Mouse (Mus musculus) v-Abl transformed pro-B cells (cell line): ENCODE results near the gene Apobec1.
"Not testable (repeated sequence)": the region's sequence is repeated elsewhere in the genome, so short reads cannot be mapped to it uniquely, and the experiment has no call there.

ENCODE experiments used
- in situ Hi-C, 2 experiments: fragments of 400-800 bp; cut with MboI; formaldehyde crosslinking; loops; one replicate each; pipeline ENCODE4 v1.15.1; 2025; ENCODE audit not compliant: unreplicated experiment in 2 of 2

The Apobec1 gene

GRCm38 (mm10) chr6:122608434-122609376 is 6.5 kb upstream of the Apobec1 start:
- in situ Hi-C loops = loop anchor here (5.0 to 10.0 kb wide), 3 partner anchors 111 to 1766 kb away; partner anchors contain the start of genes Necap1 (in 1 of the 2) and Rimklb (in 1 of the 2)

GRCm38 (mm10) chr6:122607700-122608099 is 5.5 kb upstream of the Apobec1 start:
- in situ Hi-C loops = loop anchor here (5.0 to 10.0 kb wide), 3 partner anchors 110 to 1767 kb away; partner anchors contain the start of genes Necap1 (in 1 of the 2) and Rimklb (in 1 of the 2)

- in situ Hi-C loops = loop anchor here (5.0 to 10.0 kb wide), 3 partner anchors 109 to 1768 kb away; partner anchors contain the start of genes Necap1 (in 1 of the 2) and Rimklb (in 1 of the 2)
Observed at GRCm38 (mm10) chr6:122606661-122607060, 4.4 kb upstream of the Apobec1 start.

GRCm38 (mm10) chr6:122605483-122605882 is 3.2 kb upstream of the Apobec1 start:
- in situ Hi-C loops = loop anchor here (5.0 to 10.0 kb wide), 3 partner anchors 108 to 1769 kb away; partner anchors contain the start of genes Necap1 (in 1 of the 2) and Rimklb (in 1 of the 2)

- in situ Hi-C loops = loop anchor here (5.0 to 10.0 kb wide), 6 partner anchors 37 to 1771 kb away; partner anchors contain the start of genes Necap1 (in 2 of the 2) and Foxj2 (in 1 of the 2)
Observed at GRCm38 (mm10) chr6:122604260-122604659, 2.0 kb upstream of the Apobec1 start.

GRCm38 (mm10) chr6:122602992-122603322 is 713 bp upstream of the Apobec1 start:
- in situ Hi-C loops = loop anchor here (5.0 to 10.0 kb wide), 6 partner anchors 36 to 1772 kb away; partner anchors contain the start of genes Necap1 (in 2 of the 2) and Foxj2 (in 1 of the 2)

GRCm38 (mm10) chr6:122601615-122602014 is 629 bp downstream of the Apobec1 start:
- in situ Hi-C loops = loop anchor here (5.0 to 10.0 kb wide), 6 partner anchors 34 to 1773 kb away; partner anchors contain the start of genes Necap1 (in 2 of the 2) and Foxj2 (in 1 of the 2)

- in situ Hi-C loops = loop anchor here (5.0 to 10.0 kb wide), 6 partner anchors 34 to 1774 kb away; partner anchors contain the start of genes Necap1 (in 2 of the 2) and Foxj2 (in 1 of the 2)
Observed at GRCm38 (mm10) chr6:122601031-122601430, 1.2 kb downstream of the Apobec1 start.

- in situ Hi-C loops = loop anchor here (5.0 to 10.0 kb wide), 6 partner anchors 33 to 1775 kb away; partner anchors contain the start of genes Necap1 (in 2 of the 2) and Foxj2 (in 1 of the 2)
Observed at GRCm38 (mm10) chr6:122600066-122600646, 2.1 kb downstream of the Apobec1 start.

- in situ Hi-C loops = no loop called here
Observed at GRCm38 (mm10) chr6:122599054-122599737, 3.0 kb downstream of the Apobec1 start.

- in situ Hi-C loops = no loop called here
Observed at GRCm38 (mm10) chr6:122598436-122598835, 3.8 kb downstream of the Apobec1 start.

GRCm38 (mm10) chr6:122598014-122598413 is 4.2 kb downstream of the Apobec1 start:
- in situ Hi-C loops = no loop called here

GRCm38 (mm10) chr6:122596608-122597007 is 5.6 kb downstream of the Apobec1 start:
- in situ Hi-C loops = no loop called here

- in situ Hi-C loops = no loop called here
Observed at GRCm38 (mm10) chr6:122595637-122596036, 6.6 kb downstream of the Apobec1 start.

GRCm38 (mm10) chr6:122592905-122593304 is 9.3 kb downstream of the Apobec1 start:
- in situ Hi-C loops = no loop called here

GRCm38 (mm10) chr6:122591027-122591758 is 11.1 kb downstream of the Apobec1 start:
- in situ Hi-C loops = no loop called here

- in situ Hi-C loops = no loop called here
Observed at GRCm38 (mm10) chr6:122579086-122579485, 23.2 kb downstream of the Apobec1 start.

GRCm38 (mm10) chr6:122577030-122577429 is 25.2 kb downstream of the Apobec1 start:
- in situ Hi-C loops = no loop called here

GRCm38 (mm10) chr6:122575037-122575436 is 27.2 kb downstream of the Apobec1 start:
- in situ Hi-C loops = not testable (repeated sequence)
